Mouse (Mus musculus) frontal cortex, postnatal 25 days (tissue): ENCODE results near the gene Gm8994.
"Not testable (repeated sequence)": the region's sequence is repeated elsewhere in the genome, so short reads cannot be mapped to it uniquely, and the experiment has no call there.

Experiments
- DNase-seq, 2 experiments: peaks; one replicate each; pipeline ENCODE4 v3.0.0; 2022; ENCODE audit warnings: low spot score in 2 of 2

Gene Gm8994

GRCm38 (mm10) chr6:136327239-136327638, at the start of gene Gm8994:
Gm8994 (plus strand) TSS chr6:136327539.
- DNase-seq: not testable (repeated sequence)

GRCm38 (mm10) chr6:136277685-136278084, 49.7 kb upstream of the Gm8994 start:
- DNase-seq: no peak

DNA sequence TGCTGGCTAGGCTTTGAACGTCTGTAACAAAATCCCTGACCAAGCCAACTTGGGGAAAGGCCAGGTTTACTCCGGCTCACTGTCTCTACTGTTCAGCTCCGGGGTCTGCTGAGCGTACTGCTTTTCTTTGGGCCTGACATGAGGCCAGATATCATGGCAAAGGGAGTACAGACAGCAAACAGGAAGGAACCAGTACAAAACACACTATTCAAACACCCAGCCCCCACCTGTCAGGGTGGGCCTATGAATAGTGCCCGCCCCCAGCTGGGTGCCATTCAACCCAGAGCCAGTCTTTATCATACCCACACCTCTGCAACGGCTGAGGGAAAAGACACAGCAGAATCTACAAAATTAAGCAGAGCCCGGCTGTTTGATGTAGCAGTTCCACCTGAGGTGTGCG, 42.8 kb upstream of the Gm8994 start:
- DNase-seq: no peak

GRCm38 (mm10) chr6:136286180-136286579, 41.2 kb upstream of the Gm8994 start:
- no peak for DNase-seq

DNA sequence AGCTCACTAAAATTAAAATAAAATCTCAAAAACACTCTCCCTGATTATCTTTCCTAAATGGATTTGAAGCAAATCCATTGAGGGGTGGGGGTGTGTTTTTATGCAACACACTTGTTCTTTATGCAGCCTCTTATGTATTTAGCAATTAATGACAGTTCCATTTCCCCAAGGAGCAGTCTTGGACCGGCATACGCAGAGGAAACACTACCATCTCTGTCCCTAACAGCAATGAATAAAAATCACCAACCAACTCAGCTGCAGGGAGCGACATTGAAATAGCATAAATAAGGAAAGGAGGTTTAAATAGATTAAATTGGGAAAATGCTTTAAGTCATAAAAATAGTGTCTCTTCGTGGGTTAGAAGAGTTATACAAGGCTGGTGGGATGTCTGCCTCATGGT, 40.8 kb upstream of the Gm8994 start:
- DNase-seq: no peak

- no peak for DNase-seq
Observed at GRCm38 (mm10) chr6:136291424-136291823, 35.9 kb upstream of the Gm8994 start.

GRCm38 (mm10) chr6:136291951-136292714, 35.2 kb upstream of the Gm8994 start:
- DNase-seq: no peak

DNA sequence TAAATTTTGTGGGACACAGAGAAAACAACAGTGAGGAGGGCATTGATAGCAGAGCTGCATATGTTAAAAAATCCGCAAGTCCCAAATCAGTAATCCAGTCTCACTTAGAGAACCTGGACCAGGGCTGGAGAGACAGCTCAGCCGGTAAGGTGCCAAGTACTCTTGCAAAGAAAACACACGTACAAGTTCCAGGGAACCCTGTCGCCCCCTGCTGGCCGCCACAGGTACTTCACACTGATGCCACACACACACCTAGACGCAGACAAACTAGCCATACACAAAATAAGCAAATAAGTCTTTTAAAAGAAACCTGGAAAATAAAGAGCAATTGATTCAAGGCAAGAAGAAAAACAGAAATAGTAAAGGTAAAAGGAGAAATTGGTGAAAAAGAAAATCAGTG, 33.6 kb upstream of the Gm8994 start:
- DNase-seq: no peak

DNA sequence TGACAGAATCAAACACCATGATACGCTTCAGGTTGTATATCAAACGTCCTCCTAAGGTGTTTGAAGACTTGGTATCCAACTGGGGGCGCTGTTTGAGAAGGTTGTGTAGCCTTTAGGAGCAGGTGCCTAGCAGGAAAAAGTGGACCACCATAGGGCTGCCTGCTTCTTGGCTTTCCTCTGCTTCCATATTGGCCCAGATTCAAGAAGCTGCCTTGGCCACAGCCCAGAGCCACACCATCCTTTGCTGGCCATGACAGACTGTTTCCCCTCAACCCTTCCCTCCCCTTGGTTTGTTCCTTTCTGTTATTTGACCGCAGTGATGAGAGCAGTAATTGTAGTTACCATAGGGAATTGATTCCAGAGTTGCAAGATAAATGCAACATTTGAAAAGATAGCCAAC, 31.5 kb upstream of the Gm8994 start:
- no peak for DNase-seq

DNA sequence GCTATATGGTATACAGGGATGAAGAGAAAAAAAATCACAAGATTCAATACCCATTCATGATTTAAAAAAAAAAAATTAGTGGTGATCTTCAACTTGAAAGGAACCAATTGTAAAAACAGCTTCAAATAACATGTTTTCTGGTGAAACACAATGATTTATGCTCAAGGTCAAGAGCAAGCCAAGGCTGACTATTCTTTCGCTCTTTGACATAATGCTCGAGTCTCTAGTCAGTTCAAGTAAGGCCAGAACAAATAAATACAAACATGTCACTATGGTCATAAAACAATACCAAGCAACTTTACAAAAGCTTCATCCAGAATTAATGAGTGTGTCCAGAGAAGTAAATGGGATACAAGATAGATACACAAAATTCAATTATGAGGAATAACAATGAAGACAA, 31.1 kb upstream of the Gm8994 start:
- no peak for DNase-seq

DNA sequence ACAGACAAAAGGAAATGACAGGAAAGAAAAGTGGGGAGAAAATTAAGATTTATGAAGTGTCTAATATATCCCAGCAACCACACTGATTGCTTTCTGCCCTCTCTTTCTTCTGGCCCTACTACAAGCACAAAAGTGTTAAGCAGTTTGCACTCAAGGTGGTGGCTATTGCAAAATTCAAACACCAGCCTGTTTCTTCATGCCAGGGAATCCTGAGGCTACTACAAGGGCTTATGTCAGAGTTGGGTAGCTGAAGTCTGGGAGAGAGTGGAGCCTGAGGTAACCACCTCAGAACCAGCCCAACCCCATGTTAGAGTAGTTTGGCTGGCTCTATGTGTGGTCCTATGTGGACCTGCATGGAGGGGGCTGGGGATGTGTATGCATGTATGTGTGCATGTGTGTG, 23.8 kb upstream of the Gm8994 start:
- DNase-seq: no peak

DNA sequence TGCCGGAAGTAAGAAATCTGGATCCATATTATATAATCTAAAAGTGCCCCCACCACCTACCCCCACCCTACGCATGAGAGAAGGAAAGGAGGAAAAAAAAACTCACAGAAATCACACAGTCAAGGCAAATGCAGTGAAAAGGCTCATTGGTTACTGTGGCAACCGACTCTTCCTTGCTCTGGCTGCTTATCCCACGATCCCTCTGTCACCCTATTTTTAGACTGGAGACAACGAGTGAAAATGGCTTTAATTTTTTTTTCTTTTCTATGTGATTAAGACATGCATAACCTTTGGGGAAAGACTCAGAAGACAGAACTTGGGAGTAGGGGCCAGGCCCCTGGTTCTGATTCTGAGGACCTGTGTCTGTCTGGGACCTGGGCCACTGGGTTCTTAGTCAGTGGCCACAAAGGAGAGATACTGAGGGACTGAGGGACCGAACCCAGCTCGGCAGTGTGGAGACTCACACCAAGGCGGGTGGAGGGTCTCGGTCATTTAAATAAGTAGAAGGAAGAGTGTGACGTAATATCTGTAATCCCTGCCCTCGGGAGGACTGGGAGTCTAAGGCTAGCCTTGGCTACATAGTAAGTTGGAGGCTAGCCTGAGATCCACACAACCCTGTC, 22.9 kb upstream of the Gm8994 start:
- DNase-seq: no peak

DNA sequence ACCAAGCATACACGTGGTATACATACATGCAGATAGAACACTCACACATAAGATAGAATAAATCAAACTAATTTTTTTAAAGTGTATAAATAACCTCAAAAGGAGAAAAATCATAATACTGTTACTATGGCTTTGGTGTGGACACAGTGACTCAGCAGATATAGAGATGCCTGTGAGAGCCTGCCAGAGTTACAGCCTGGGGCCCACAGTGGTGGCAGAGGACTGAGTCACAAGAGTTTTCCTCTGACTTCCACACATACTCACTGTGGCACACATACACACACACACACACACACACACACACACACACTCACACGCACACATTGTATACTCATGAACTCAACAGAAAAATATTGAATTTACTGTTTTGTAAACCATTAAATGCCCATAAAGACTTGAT, 17.9 kb upstream of the Gm8994 start:
- no peak for DNase-seq

GRCm38 (mm10) chr6:136328416-136328815, 1.1 kb downstream of the Gm8994 start:
- DNase-seq: not testable (repeated sequence)

DNA sequence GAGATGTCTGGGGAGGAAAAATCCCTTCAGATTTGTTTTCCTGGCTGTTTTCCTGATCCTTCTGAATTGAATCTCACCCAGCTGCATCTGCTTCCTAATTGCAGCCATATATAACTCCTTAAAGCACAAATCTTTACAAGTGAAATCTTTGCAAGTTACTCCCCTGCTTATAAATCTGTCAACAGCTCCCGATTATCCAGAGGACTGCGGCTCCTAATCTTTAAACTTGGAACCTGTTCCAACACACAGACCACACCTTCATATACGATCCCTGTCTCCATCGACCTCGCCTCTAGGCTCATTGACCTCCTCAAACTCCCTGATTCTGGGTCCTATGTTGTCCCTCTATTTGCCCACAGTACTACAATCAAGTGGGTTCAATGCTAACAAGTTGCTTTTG, 13.3 kb downstream of the Gm8994 start:
- no peak for DNase-seq

GRCm38 (mm10) chr6:136341093-136341492, 13.8 kb downstream of the Gm8994 start:
- DNase-seq: no peak

GRCm38 (mm10) chr6:136343868-136344267, 16.5 kb downstream of the Gm8994 start:
- DNase-seq: no peak

- DNase-seq: no peak
Observed at GRCm38 (mm10) chr6:136345034-136345433, 17.7 kb downstream of the Gm8994 start.

DNA sequence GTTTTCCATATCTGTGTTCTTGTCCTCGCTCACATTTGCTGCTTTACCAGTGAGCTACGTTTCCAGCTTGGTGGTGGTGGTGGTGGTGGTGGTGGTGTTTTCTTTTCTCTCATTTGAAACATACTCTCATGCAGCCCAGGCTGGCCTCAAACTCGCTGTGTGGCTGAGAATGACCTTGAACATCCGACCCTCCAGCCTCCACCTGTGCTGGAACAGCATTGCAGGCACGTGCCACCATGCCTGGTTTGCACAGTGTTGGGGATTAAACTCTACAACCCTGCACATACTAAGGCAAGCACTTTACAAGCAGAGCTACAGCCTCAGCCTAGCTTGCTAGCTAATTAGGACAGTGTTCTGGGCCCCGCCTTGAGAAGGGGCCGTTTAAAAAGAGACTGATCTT, 18.3 kb downstream of the Gm8994 start:
- no peak for DNase-seq

- DNase-seq: no peak
Observed at GRCm38 (mm10) chr6:136347053-136347452, 19.7 kb downstream of the Gm8994 start.

GRCm38 (mm10) chr6:136347631-136348030, 20.3 kb downstream of the Gm8994 start:
- no peak for DNase-seq

DNA sequence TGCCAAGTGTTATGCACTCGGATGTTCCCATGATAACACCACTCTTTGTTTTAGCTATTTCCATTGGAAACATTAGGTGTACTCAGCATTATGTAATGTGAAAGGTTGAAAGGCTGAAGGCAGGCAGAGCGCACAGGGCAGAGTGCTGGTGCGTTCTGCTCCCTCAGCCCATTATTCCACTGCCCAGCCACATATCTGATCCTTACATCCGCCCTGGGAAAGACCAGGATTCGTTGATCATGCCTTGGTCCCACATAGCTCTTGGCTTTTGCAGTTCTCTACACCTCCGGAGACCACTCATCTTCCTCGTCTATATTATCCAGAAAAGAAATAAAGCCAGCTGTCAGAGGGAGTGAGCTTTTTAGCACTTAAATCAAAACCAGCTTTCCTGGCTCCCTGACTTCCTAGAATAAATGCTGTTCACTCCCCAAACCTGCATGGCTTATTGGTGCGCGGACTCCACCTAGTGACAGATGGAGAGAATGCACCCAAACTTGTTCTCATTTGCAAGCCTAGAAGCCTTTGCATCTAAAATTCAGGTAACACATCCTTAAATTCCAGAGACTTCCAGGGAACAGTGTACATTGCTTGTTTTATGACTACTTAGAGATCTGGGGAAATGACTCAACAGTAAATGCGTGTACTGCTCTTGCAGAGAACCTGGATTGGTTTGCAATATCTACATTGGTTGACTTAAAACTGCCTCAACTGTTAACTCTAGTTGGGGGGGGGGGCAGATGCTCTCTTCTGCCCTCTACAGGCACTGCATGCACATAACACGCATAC, 26.3 kb downstream of the Gm8994 start:
- peak; percentile 79 to 89 for DNase-seq

DNA sequence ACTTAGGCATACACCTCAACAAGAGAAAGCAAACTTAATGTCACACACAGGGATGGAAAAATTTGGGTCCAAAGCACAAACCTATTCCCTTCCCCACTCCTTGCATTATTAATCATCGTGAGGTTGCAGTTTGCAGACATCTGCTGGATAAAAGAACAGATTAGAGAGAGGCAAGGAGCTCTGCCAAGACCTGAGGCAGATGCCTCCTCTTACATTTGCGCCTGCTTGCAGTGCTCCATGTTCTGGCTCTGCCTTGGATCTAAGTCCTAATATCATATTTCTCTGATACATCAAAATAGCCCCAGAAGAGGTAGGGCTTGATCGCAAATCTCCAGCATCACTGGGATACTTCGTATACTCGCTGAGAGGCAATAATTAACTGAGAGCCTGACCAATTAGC, 31.1 kb downstream of the Gm8994 start:
- no peak for DNase-seq
